In the genomic region with DNA sequence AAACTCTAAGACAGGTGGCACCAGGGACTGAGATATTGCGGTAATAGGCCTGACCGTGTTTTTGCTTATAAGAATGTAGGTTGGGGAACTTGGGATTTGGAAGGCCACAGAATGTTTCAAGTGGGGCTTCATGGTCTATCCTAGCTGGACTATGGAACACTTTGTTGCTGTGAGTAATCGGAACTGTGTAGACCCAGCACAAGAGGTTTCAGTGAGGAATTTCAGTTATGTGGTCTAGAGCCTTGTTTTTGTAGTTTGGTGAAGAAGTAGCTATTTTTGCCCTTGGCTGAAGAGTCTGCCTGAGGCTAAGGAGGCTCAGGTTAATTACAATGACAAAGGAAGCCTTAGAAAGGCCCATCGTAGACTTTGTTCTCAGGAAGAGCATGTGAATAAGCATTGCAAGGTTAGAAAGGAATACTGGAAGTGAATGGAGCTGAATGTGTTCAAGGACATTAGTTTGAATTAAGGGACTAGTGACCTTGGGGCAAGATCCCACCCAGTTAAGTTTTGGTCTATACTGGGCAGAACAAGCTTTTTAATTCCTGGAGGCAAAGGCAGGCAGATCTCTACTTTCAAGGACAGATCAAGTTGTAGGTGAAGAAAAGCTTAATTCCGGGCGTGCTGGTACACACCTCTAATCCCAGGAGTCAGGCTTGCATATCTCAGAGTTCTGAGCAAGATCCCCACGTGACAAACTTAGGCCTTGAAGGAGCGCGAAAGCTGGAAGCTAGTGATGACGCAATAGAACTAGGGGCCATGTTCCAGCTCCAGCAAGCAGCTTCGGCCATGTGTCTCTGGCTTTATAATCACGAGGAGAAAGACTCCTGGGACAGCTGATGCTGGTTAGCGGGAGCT, we compare ENCODE assay signal across 16 mouse cellular contexts. TPM values are rescaled to one million over a fixed set of nuclear protein-coding genes. Genes with fewer than 3 reads are reported as not detected.
DNase-seq lines count a peak whose midpoint lies in the region; ATAC-seq and TF ChIP-seq lines count a peak whose summit lies in the region.
"Had no signal": no experiment of that assay in that cellular context is flagged by ENCODE, and none has a peak within 500 bp of the region (broad histone marks: within the 10 kb centered on the region; RNA-seq: fewer than 3 reads in every experiment).

No protein-coding gene starts in this region.

- no peaks in the 10 kb centered on the region for H3K9me3 ChIP-seq in lung, postnatal 0 days (ENCODE audit: low read length)
- no peaks in the 10 kb centered on the region for H3K9me3 ChIP-seq in ES-E14 (ENCODE audit: control insufficient read depth, insufficient read depth, low read depth, low read length)
- no peaks in the 10 kb centered on the region for H3K9me3 ChIP-seq in intestine, postnatal 0 days (ENCODE audit: control insufficient read depth)
- no peaks in the 10 kb centered on the region for H3K9me3 ChIP-seq in kidney, embryonic 15.5 days (replicated peaks)
- no peaks in the 10 kb centered on the region for H3K9me3 ChIP-seq in hindbrain, embryonic 11.5 days (ENCODE audit: control insufficient read depth, low read length)
- H3K9me3 ChIP-seq: embryonic facial prominence, embryonic 10.5 days; limb, embryonic 15.5 days had no signal

- in situ Hi-C loops in ES-E14 (cut with MboI; ENCODE audit: low sequenced_read_pairs in 2 of 2, unreplicated experiment in 2 of 2): no loop called here

- TF ChIP-seq CTCF in lung, postnatal 0 days (IDR thresholded peaks at IDR 0.05): no peak
- no peak for TF ChIP-seq CTCF in intestine, postnatal 0 days (IDR thresholded peaks at IDR 0.05; ENCODE audit: low read depth)

- H3K4me1 ChIP-seq in lung, postnatal 0 days (ENCODE audit: insufficient read depth, low read depth, low read length): no peaks in the 10 kb centered on the region
- H3K4me1 ChIP-seq in ES-E14 (ENCODE audit: control insufficient read depth in 2 of 2, insufficient read depth in 2 of 2, low read length in 2 of 2, poor library complexity in 1 of 2): peaks cover 9 to 26% of the 10 kb centered on the region in 2 experiments; a peak in 3 of 4 replicates
- H3K4me1 ChIP-seq in intestine, postnatal 0 days (replicated peaks; ENCODE audit: control insufficient read depth, insufficient read depth, low read length): no peaks in the 10 kb centered on the region
- H3K4me1 ChIP-seq in kidney, embryonic 15.5 days: no peaks in the 10 kb centered on the region
- H3K4me1 ChIP-seq in hindbrain, embryonic 11.5 days (replicated peaks; ENCODE audit: control insufficient read depth, insufficient read depth, low read length): no peaks in the 10 kb centered on the region
- H3K4me1 ChIP-seq: embryonic facial prominence, embryonic 10.5 days; limb, embryonic 15.5 days had no signal

- H3K4me3 ChIP-seq in lung, postnatal 0 days (ENCODE audit: low read depth, low read length): no peak overlapping the region
- peak overlapping the region; percentile 52 for H3K4me3 ChIP-seq in ES-E14 (ENCODE audit: insufficient read depth in 1 of 2, low read depth in 1 of 2, low read length in 2 of 2, poor library complexity in 1 of 2, severe bottlenecking in 1 of 2)
- H3K4me3 ChIP-seq in intestine, postnatal 0 days (ENCODE audit: low read depth, low read length): no peak overlapping the region
- no peak overlapping the region for H3K4me3 ChIP-seq in kidney, embryonic 15.5 days (replicated peaks)
- no peak overlapping the region for H3K4me3 ChIP-seq in hindbrain, embryonic 11.5 days (ENCODE audit: low read depth, low read length)
- H3K4me3 ChIP-seq: embryonic facial prominence, embryonic 10.5 days; erythroblast, embryonic 14.5 days; limb, embryonic 15.5 days had no signal

- no peaks in the 10 kb centered on the region for H3K27me3 ChIP-seq in lung, postnatal 0 days (replicated peaks; ENCODE audit: insufficient read depth, low read length)
- no peaks in the 10 kb centered on the region for H3K27me3 ChIP-seq in intestine, postnatal 0 days (replicated peaks; ENCODE audit: control insufficient read depth, insufficient read depth, low read length)
- no peaks in the 10 kb centered on the region for H3K27me3 ChIP-seq in kidney, embryonic 15.5 days
- H3K27me3 ChIP-seq in hindbrain, embryonic 11.5 days (ENCODE audit: control insufficient read depth, insufficient read depth, low read length): no peaks in the 10 kb centered on the region
- H3K27me3 ChIP-seq: limb, embryonic 15.5 days had no signal

- H3K27ac ChIP-seq in lung, postnatal 0 days (ENCODE audit: low read length): peak overlapping the region; percentile 54
- peak overlapping the region; percentile 99 for H3K27ac ChIP-seq in ES-E14 (ENCODE audit: insufficient read depth, low read depth, low read length, poor library complexity, severe bottlenecking)
- no peak overlapping the region; the same call in 1 of the 2 replicates for H3K27ac ChIP-seq in intestine, postnatal 0 days (ENCODE audit: low read depth, low read length)
- no peak overlapping the region for H3K27ac ChIP-seq in kidney, embryonic 15.5 days
- H3K27ac ChIP-seq in hindbrain, embryonic 11.5 days (ENCODE audit: low read depth, low read length): no peak overlapping the region
- H3K27ac ChIP-seq: embryonic facial prominence, embryonic 10.5 days; limb, embryonic 15.5 days had no signal

- TF ChIP-seq EP300 in lung, postnatal 0 days (IDR thresholded peaks at IDR 0.05): peak; percentile 83

- ATAC-seq in lung, postnatal 0 days: peak; percentile 86
- ATAC-seq in intestine, postnatal 0 days: peak; percentile 39; the same call in 1 of the 2 replicates
- no peak for ATAC-seq in kidney, embryonic 15.5 days (replicated peaks; ENCODE audit: low FRiP score)
- no peak for ATAC-seq in hindbrain, embryonic 11.5 days (ENCODE audit: low FRiP score)
- ATAC-seq: activated CD4-positive, CD25-positive, alpha-beta regulatory T cell, adult 4 months; liver, postnatal 0 days had no signal

- no peak overlapping the region for H3K4me2 ChIP-seq in lung, postnatal 0 days (replicated peaks; ENCODE audit: low read depth, low read length)
- H3K4me2 ChIP-seq in intestine, postnatal 0 days (replicated peaks; ENCODE audit: low read depth): no peak overlapping the region
- no peak overlapping the region for H3K4me2 ChIP-seq in kidney, embryonic 15.5 days
- no peak overlapping the region for H3K4me2 ChIP-seq in hindbrain, embryonic 11.5 days (replicated peaks; ENCODE audit: low read depth, low read length)
- H3K4me2 ChIP-seq: limb, embryonic 15.5 days had no signal

- peak; percentile 67 for DNase-seq in lung, postnatal 0 days (ENCODE audit: low spot score)
- no peak for DNase-seq in lung, postnatal 14 days
- DNase-seq in ES-E14 (ENCODE audit: low read depth, low spot score): peak; percentile 93
- DNase-seq in adipocyte (ENCODE audit: low spot score): peak; percentile 68
- DNase-seq in right cerebral cortex, postnatal 36 days (ENCODE audit: low spot score in 2 of 2): no peak
- no peak for DNase-seq in hindbrain, embryonic 11.5 days (ENCODE audit: low spot score)
- DNase-seq: cerebellum, adult 9-11 months; heart, postnatal 14 days; liver, postnatal 0 days; right cerebral cortex, postnatal 25 days had no signal

- 67% methylated on average over 13 of the region's 13 CpGs for WGBS in lung, postnatal 0 days
- WGBS in intestine, postnatal 0 days: 64% methylated on average over 13 of the region's 13 CpGs
- 93% methylated on average over 13 of the region's 13 CpGs for WGBS in kidney, embryonic 15.5 days
- 85% methylated on average over 13 of the region's 13 CpGs for WGBS in hindbrain, embryonic 11.5 days

- H3K9ac ChIP-seq in lung, postnatal 0 days (replicated peaks; ENCODE audit: low read depth): no peak overlapping the region
- H3K9ac ChIP-seq in ES-E14 (ENCODE audit: insufficient read depth, low read depth, low read length, poor library complexity, severe bottlenecking): peak overlapping the region; percentile 79
- no peak overlapping the region for H3K9ac ChIP-seq in intestine, postnatal 0 days (ENCODE audit: low read depth, low read length)
- no peak overlapping the region for H3K9ac ChIP-seq in kidney, embryonic 15.5 days
- H3K9ac ChIP-seq in hindbrain, embryonic 11.5 days (ENCODE audit: low read depth, low read length): no peak overlapping the region
- H3K9ac ChIP-seq: limb, embryonic 15.5 days; liver, postnatal 0 days had no signal

- peaks cover 69% of the 10 kb centered on the region for H3K36me3 ChIP-seq in lung, postnatal 0 days (ENCODE audit: insufficient read depth, low read length)
- peaks cover 52% of the 10 kb centered on the region for H3K36me3 ChIP-seq in ES-E14 (ENCODE audit: control insufficient read depth, insufficient read depth, low read length, poor library complexity, severe bottlenecking)
- H3K36me3 ChIP-seq in intestine, postnatal 0 days (ENCODE audit: control insufficient read depth, insufficient read depth): peaks cover 96% of the 10 kb centered on the region
- H3K36me3 ChIP-seq in kidney, embryonic 15.5 days: peaks cover 100% of the 10 kb centered on the region
- peaks cover 33% of the 10 kb centered on the region for H3K36me3 ChIP-seq in hindbrain, embryonic 11.5 days (ENCODE audit: control insufficient read depth, insufficient read depth, low read length)

TF ChIP-seq in ES-E14, 5 proteins besides CTCF, POLR2A, EP300 and RAD21:
- 0 out of 2 replicates have a peak, but pooled peaks have one; percentile 18 for TF ChIP-seq MAFK (IDR thresholded peaks at IDR 0.05; ENCODE audit: insufficient read depth, low read depth, low read length)
- TF ChIP-seq CHD2 (IDR thresholded peaks at IDR 0.05; ENCODE audit: low read depth, low read length): peak; percentile 74; the same call in 1 of the 2 replicates
- no peak for TF ChIP-seq ZNF384 (IDR thresholded peaks at IDR 0.05; ENCODE audit: low read depth, low read length)
- peak; percentile 49; the same call in 1 of the 2 replicates for TF ChIP-seq HCFC1 (IDR thresholded peaks at IDR 0.05; ENCODE audit: borderline replicate concordance, insufficient read depth, low read length)
- TF ChIP-seq ZC3H11A (IDR thresholded peaks at IDR 0.05; ENCODE audit: borderline replicate concordance, low read depth, low read length): no peak

RNA-seq across cellular contexts. Expression of a gene that starts 25.1 kb away (rescaled TPM):
- 17.1 and 18.1 TPM in 2 replicates for polyA plus RNA-seq in lung, postnatal 0 days (2015; fragmentation: Nextera tagmentation; extraction: Ambion mirVana)
- total RNA-seq in ES-E14 (2012; rRNA removed): 52.0 and 54.2 TPM in 2 replicates
- polyA plus RNA-seq in intestine, postnatal 0 days (2015; fragmentation: Nextera tagmentation; extraction: Ambion mirVana): 11.4 and 13.3 TPM in 2 replicates
- 20.4 and 21.1 TPM in 2 replicates for polyA plus RNA-seq in kidney, embryonic 15.5 days (2015; fragmentation: Nextera tagmentation; extraction: Ambion mirVana)
- polyA plus RNA-seq in hindbrain, embryonic 11.5 days (2014; fragmentation: Nextera tagmentation; extraction: Ambion mirVana): 25.2 and 29.4 TPM in 2 replicates

RNA-seq across cellular contexts. Expression of a gene that starts 42.6 kb away (rescaled TPM):
- 4.7 and 4.8 TPM in 2 replicates for polyA plus RNA-seq in lung, postnatal 0 days (2015; fragmentation: Nextera tagmentation; extraction: Ambion mirVana)
- 32.9 and 43.6 TPM in 2 replicates for total RNA-seq in ES-E14 (2012; rRNA removed)
- 4.9 and 5.1 TPM in 2 replicates for polyA plus RNA-seq in intestine, postnatal 0 days (2015; fragmentation: Nextera tagmentation; extraction: Ambion mirVana)
- 19.6 and 21.2 TPM in 2 replicates for polyA plus RNA-seq in kidney, embryonic 15.5 days (2015; fragmentation: Nextera tagmentation; extraction: Ambion mirVana)
- polyA plus RNA-seq in hindbrain, embryonic 11.5 days (2014; fragmentation: Nextera tagmentation; extraction: Ambion mirVana): 38.2 and 43.1 TPM in 2 replicates

Comparison
In these comparisons a context has a peak if more than half of its experiments do, and no peak if none do; other contexts are left out.
1. DNase-seq: peak in lung, postnatal 0 days (single experiment), ES-E14 (single experiment) and adipocyte (single experiment); none in lung, postnatal 14 days (single experiment), right cerebral cortex, postnatal 36 days (0 of 2) and hindbrain, embryonic 11.5 days (single experiment).
2. ATAC-seq: peak in lung, postnatal 0 days (single experiment) and intestine, postnatal 0 days (single experiment); none in kidney, embryonic 15.5 days (single experiment) and hindbrain, embryonic 11.5 days (single experiment).
3. H3K27ac ChIP-seq: peak in lung, postnatal 0 days (single experiment) and ES-E14 (single experiment); none in intestine, postnatal 0 days (single experiment), kidney, embryonic 15.5 days (single experiment) and hindbrain, embryonic 11.5 days (single experiment).
4. H3K4me3 ChIP-seq: peak in ES-E14 (2 of 2); none in lung, postnatal 0 days (single experiment), intestine, postnatal 0 days (single experiment), kidney, embryonic 15.5 days (single experiment) and hindbrain, embryonic 11.5 days (single experiment).